Mouse (Mus musculus): ENCODE results near the gene Mark1. TPM values are rescaled to one million over a fixed set of nuclear protein-coding genes. Genes with fewer than 3 reads are reported as not detected.

The Mark1 gene
- polyA plus RNA-seq, 1 experiment from 2014 or later: 2.2 TPM

DNA sequence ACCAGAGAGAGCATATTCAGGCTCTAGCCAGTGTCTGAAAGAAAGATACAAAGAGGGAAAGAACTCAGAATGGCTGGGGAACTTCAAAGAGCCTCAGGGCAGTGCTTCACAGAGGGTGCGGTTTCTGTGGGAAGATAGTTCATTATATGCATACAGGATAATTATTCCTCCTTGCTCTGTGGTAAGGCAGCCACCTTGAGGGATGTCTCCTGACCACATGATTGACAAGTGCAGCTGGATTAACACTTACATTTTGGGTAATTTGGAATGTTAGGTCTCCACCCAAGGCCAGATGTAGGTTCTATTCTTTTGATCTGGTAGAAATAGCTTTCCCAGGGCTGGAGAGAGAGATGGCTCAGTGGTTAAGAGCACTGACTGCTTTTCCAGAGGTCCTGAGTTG, 113.2 kb downstream of the Mark1 start:
- WGBS: 94% methylated on average over 1 of the region's 1 CpGs
- Histone ChIP-seq H3K4me3 (ENCODE audit: control insufficient read depth in 1 of 2, insufficient read depth in 1 of 2, low read depth in 1 of 2, low read length in 2 of 2) (no peak overlapping the region), H3K4me2 (ENCODE audit: low read length) (no peak overlapping the region), H3K4me1 (ENCODE audit: control insufficient read depth in 2 of 2, insufficient read depth in 2 of 2, low read length in 2 of 2) (peaks cover 0 to 7% of the 10 kb centered on the region in 2 experiments; a peak in 2 of 4 replicates), H3K9ac (ENCODE audit: low read length) (no peak overlapping the region), H3K27me3 (ENCODE audit: control insufficient read depth, insufficient read depth, low read length) (peaks cover 30% of the 10 kb centered on the region), H3K9me3 (ENCODE audit: control insufficient read depth, low read length) (no peaks in the 10 kb centered on the region), H3K36me3 (ENCODE audit: control insufficient read depth, insufficient read depth, low read length) (no peaks in the 10 kb centered on the region), H3K27ac (replicated peaks in 1 of 2; ENCODE audit: control insufficient read depth in 1 of 2, insufficient read depth in 1 of 2, low read depth in 2 of 2, low read length in 2 of 2) (no peak overlapping the region)
- ATAC-seq (ENCODE audit: insufficient number of reproducible peaks, insufficient read depth, low FRiP score, low read depth): no peak

GRCm38 (mm10) chr1:184882281-184883268, 116.8 kb downstream of the Mark1 start, which contains the start of gene C130074G19Rik:
Gene C130074G19Rik (minus strand): TSS chr1:184883218.
- peak; percentile 81 for ATAC-seq (ENCODE audit: insufficient number of reproducible peaks, insufficient read depth, low FRiP score, low read depth)
- peaks cover 0 to 7% of the 10 kb centered on the region in 2 experiments; a peak in 3 of 4 replicates for H3K4me1 ChIP-seq (ENCODE audit: control insufficient read depth in 2 of 2, insufficient read depth in 2 of 2, low read length in 2 of 2)
- no peaks in the 10 kb centered on the region for H3K9me3 ChIP-seq (ENCODE audit: control insufficient read depth, low read length)
- H3K4me3 ChIP-seq (ENCODE audit: control insufficient read depth in 1 of 2, insufficient read depth in 1 of 2, low read depth in 1 of 2, low read length in 2 of 2): peak within 1 kb of the TSS; percentile 50 to 57
- peak within 1 kb of the TSS; percentile 90 for H3K4me2 ChIP-seq (ENCODE audit: low read length)
- H3K36me3 ChIP-seq (ENCODE audit: control insufficient read depth, insufficient read depth, low read length): no peaks in the 10 kb centered on the region
- peaks cover 32% of the 10 kb centered on the region for H3K27me3 ChIP-seq (ENCODE audit: control insufficient read depth, insufficient read depth, low read length)
- H3K9ac ChIP-seq (ENCODE audit: low read length): peak within 1 kb of the TSS; percentile 69
- 2% methylated on average over 77 of the region's 77 CpGs for WGBS
- no peak within 1 kb of the TSS for H3K27ac ChIP-seq (replicated peaks in 1 of 2; ENCODE audit: control insufficient read depth in 1 of 2, insufficient read depth in 1 of 2, low read depth in 2 of 2, low read length in 2 of 2)

DNA sequence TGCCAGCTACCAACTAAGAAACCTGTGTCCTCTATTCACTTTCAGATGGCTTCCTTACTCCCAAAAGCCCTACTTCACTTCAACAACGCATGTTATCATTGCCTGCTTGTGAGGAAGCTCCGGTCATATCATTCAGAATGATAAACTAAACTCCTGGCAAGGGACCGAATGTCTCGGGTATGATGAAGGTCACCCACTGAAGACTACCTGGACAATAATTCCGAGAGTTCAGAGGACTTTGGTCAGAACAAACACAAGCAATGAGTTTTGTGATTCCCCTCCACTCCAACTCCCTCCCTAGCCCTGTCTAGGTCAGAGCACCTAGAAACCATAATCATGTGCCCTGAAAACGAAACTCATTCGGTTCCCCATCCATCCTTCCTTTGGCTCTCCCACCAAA, 117.5 kb downstream of the Mark1 start:
- Histone ChIP-seq H3K27ac (replicated peaks in 1 of 2; ENCODE audit: control insufficient read depth in 1 of 2, insufficient read depth in 1 of 2, low read depth in 2 of 2, low read length in 2 of 2) (no peak overlapping the region), H3K27me3 (ENCODE audit: control insufficient read depth, insufficient read depth, low read length) (peaks cover 32% of the 10 kb centered on the region), H3K36me3 (ENCODE audit: control insufficient read depth, insufficient read depth, low read length) (no peaks in the 10 kb centered on the region), H3K4me2 (ENCODE audit: low read length) (peak overlapping the region; percentile 90), H3K9me3 (ENCODE audit: control insufficient read depth, low read length) (no peaks in the 10 kb centered on the region), H3K9ac (ENCODE audit: low read length) (peak overlapping the region; percentile 69), H3K4me3 (ENCODE audit: control insufficient read depth in 1 of 2, insufficient read depth in 1 of 2, low read depth in 1 of 2, low read length in 2 of 2) (peak overlapping the region; percentile 50 to 57), H3K4me1 (ENCODE audit: control insufficient read depth in 2 of 2, insufficient read depth in 2 of 2, low read length in 2 of 2) (peaks cover 0 to 7% of the 10 kb centered on the region in 2 experiments; a peak in 3 of 4 replicates)
- no peak for ATAC-seq (ENCODE audit: insufficient number of reproducible peaks, insufficient read depth, low FRiP score, low read depth)
- WGBS: 50% methylated on average over 7 of the region's 7 CpGs

DNA sequence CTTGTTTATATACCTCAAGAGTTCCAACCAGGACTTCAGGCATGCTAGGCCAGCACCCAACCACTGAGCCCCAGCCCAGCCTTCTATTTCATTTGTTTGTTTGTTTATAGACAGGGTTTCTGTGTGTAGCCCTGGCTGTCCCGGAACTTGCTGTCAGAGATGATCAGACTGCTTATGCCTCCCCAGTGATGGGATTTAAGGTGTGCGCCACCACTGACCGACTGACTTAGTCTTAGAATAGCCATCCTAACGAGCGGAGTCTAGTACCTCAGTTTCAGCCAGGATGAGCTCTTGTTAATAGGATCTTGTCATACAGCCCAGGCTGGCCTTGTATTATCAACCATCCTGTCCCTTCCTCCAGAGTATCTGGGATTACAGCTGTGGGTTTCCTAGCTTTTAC, 118.2 kb downstream of the Mark1 start:
- H3K36me3 ChIP-seq (ENCODE audit: control insufficient read depth, insufficient read depth, low read length): no peaks in the 10 kb centered on the region
- H3K27ac ChIP-seq (replicated peaks in 1 of 2; ENCODE audit: control insufficient read depth in 1 of 2, insufficient read depth in 1 of 2, low read depth in 2 of 2, low read length in 2 of 2): no peak overlapping the region
- H3K4me2 ChIP-seq (ENCODE audit: low read length): peak overlapping the region; percentile 90
- H3K9me3 ChIP-seq (ENCODE audit: control insufficient read depth, low read length): no peaks in the 10 kb centered on the region
- no peak for ATAC-seq (ENCODE audit: insufficient number of reproducible peaks, insufficient read depth, low FRiP score, low read depth)
- peaks cover 32% of the 10 kb centered on the region for H3K27me3 ChIP-seq (ENCODE audit: control insufficient read depth, insufficient read depth, low read length)
- WGBS: 81% methylated on average over 5 of the region's 5 CpGs
- H3K4me3 ChIP-seq (ENCODE audit: control insufficient read depth in 1 of 2, insufficient read depth in 1 of 2, low read depth in 1 of 2, low read length in 2 of 2): peak overlapping the region in 1 of 2 experiments; percentile 57; a peak in 1 of 4 replicates
- no peak overlapping the region for H3K9ac ChIP-seq (ENCODE audit: low read length)
- peaks cover 0 to 7% of the 10 kb centered on the region in 2 experiments; a peak in 3 of 4 replicates for H3K4me1 ChIP-seq (ENCODE audit: control insufficient read depth in 2 of 2, insufficient read depth in 2 of 2, low read length in 2 of 2)

DNA sequence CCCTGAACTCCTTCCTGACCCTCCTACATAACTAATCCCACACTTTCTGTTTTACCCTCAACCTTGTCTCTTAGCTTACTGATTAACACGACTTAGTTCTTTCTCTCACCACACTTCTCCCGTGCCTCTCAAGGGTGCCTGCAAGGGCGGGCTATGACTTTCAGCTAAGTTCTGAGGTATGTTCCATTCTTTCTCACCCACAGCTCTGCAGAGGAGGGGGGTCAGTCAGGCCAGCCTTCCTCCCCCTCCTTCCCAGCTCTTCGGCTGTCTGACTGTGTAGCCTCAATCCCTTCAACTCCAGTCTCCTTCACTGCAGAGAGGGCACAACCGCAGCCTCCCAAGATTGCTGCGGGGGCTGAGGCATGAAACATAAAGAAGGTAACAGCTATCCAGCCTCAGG, 120.5 kb downstream of the Mark1 start:
- Histone ChIP-seq H3K27me3 (ENCODE audit: control insufficient read depth, insufficient read depth, low read length) (peaks cover 29% of the 10 kb centered on the region), H3K4me2 (ENCODE audit: low read length) (no peak overlapping the region), H3K9me3 (ENCODE audit: control insufficient read depth, low read length) (no peaks in the 10 kb centered on the region), H3K4me1 (ENCODE audit: control insufficient read depth in 2 of 2, insufficient read depth in 2 of 2, low read length in 2 of 2) (peaks cover 0 to 7% of the 10 kb centered on the region in 2 experiments; a peak in 3 of 4 replicates), H3K9ac (ENCODE audit: low read length) (no peak overlapping the region), H3K4me3 (ENCODE audit: control insufficient read depth in 1 of 2, insufficient read depth in 1 of 2, low read depth in 1 of 2, low read length in 2 of 2) (no peak overlapping the region), H3K27ac (replicated peaks in 1 of 2; ENCODE audit: control insufficient read depth in 1 of 2, insufficient read depth in 1 of 2, low read depth in 2 of 2, low read length in 2 of 2) (no peak overlapping the region), H3K36me3 (ENCODE audit: control insufficient read depth, insufficient read depth, low read length) (no peaks in the 10 kb centered on the region)
- ATAC-seq (ENCODE audit: insufficient number of reproducible peaks, insufficient read depth, low FRiP score, low read depth): no peak
- WGBS: 62% methylated on average over 6 of the region's 6 CpGs

DNA sequence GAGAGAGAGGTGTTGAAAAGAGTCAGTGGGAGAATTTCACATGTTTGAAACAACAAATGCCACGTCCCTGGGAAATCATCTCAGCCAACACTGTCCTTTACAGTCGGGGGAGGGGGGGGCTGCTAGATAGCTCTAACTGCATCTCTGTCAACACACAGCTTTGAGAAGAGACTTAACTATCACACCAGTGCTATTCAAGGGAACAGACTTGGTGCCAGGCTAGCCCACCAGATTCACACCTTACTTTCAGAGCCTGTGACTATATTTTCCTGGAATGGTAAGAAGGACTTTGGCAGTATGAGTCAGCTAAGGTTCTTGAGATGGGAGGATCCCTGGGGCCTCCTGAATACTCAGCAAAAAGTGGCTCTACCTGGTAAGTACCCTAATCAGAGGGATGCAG, 122.1 kb downstream of the Mark1 start:
- Histone ChIP-seq H3K4me2 (ENCODE audit: low read length) (no peak overlapping the region), H3K9ac (ENCODE audit: low read length) (no peak overlapping the region), H3K4me1 (ENCODE audit: control insufficient read depth in 2 of 2, insufficient read depth in 2 of 2, low read length in 2 of 2) (peaks cover 0 to under 1% of the 10 kb centered on the region in 2 experiments; a peak in 2 of 4 replicates), H3K9me3 (ENCODE audit: control insufficient read depth, low read length) (no peaks in the 10 kb centered on the region), H3K36me3 (ENCODE audit: control insufficient read depth, insufficient read depth, low read length) (no peaks in the 10 kb centered on the region), H3K27me3 (ENCODE audit: control insufficient read depth, insufficient read depth, low read length) (peaks cover 13% of the 10 kb centered on the region), H3K27ac (replicated peaks in 1 of 2; ENCODE audit: control insufficient read depth in 1 of 2, insufficient read depth in 1 of 2, low read depth in 2 of 2, low read length in 2 of 2) (no peak overlapping the region), H3K4me3 (ENCODE audit: control insufficient read depth in 1 of 2, insufficient read depth in 1 of 2, low read depth in 1 of 2, low read length in 2 of 2) (no peak overlapping the region)
- ATAC-seq (ENCODE audit: insufficient number of reproducible peaks, insufficient read depth, low FRiP score, low read depth): no peak
- 48% methylated on average over 2 of the region's 2 CpGs for WGBS

DNA sequence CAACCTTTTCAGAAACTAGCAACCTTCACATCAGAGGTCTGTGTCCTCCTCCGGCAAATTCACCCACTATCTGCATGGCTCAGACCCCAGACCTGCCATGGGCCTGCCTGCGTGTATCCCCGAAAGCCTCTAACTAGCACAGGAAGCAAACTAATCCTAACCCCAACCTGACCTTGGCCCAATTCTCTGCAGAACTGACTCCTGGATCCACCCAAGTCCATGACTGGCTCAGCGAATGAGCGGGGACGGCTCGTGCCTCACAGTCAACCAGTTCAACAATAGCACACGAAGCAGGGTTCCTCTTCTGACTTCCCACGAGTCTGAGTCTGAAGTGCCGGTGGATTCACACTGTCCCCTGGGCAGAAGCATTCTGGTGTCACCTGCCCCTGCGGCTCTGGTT, 125.5 kb downstream of the Mark1 start:
- no peak overlapping the region for H3K4me2 ChIP-seq (ENCODE audit: low read length)
- H3K27ac ChIP-seq (replicated peaks in 1 of 2; ENCODE audit: control insufficient read depth in 1 of 2, insufficient read depth in 1 of 2, low read depth in 2 of 2, low read length in 2 of 2): no peak overlapping the region
- H3K4me1 ChIP-seq (ENCODE audit: control insufficient read depth in 2 of 2, insufficient read depth in 2 of 2, low read length in 2 of 2): peaks cover 0 to 2% of the 10 kb centered on the region in 2 experiments; a peak in 1 of 4 replicates
- no peak overlapping the region for H3K4me3 ChIP-seq (ENCODE audit: control insufficient read depth in 1 of 2, insufficient read depth in 1 of 2, low read depth in 1 of 2, low read length in 2 of 2)
- no peaks in the 10 kb centered on the region for H3K36me3 ChIP-seq (ENCODE audit: control insufficient read depth, insufficient read depth, low read length)
- H3K9me3 ChIP-seq (ENCODE audit: control insufficient read depth, low read length): no peaks in the 10 kb centered on the region
- no peak for ATAC-seq (ENCODE audit: insufficient number of reproducible peaks, insufficient read depth, low FRiP score, low read depth)
- H3K9ac ChIP-seq (ENCODE audit: low read length): no peak overlapping the region
- no peaks in the 10 kb centered on the region for H3K27me3 ChIP-seq (ENCODE audit: control insufficient read depth, insufficient read depth, low read length)
- WGBS: 77% methylated on average over 11 of the region's 11 CpGs
